Comparison of ENCODE assay signal across 9 mouse cellular contexts in the genomic region with DNA sequence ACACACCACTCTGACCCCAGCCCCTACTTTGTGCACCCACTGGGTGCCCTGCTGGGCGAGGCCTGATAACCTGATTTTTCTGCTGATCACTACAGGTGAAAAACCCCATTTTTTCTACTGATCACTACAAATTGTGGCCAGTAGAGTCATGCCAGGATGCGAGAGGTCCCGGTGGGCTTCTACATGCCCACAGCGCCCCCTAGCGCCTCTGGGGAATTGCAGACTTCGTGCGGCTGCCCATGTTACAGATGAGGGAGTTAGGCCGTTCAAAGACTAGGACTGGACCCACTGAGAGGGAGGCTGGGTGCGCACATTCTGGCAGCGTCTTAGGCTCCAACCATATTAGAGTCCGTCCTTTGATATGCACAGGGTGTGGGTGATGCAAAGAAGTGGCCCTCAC. TPM values are rescaled to one million over a fixed set of nuclear protein-coding genes. Genes with fewer than 3 reads are reported as not detected.
DNase-seq lines count a peak whose midpoint lies in the region; ATAC-seq and TF ChIP-seq lines count a peak whose summit lies in the region.
"Had no signal": no experiment of that assay in that cellular context is flagged by ENCODE, and none has a peak within 500 bp of the region (broad histone marks: within the 10 kb centered on the region; RNA-seq: fewer than 3 reads in every experiment).

No protein-coding gene starts in this region.

- H3K36me3 ChIP-seq in kidney, embryonic 14.5 days (ENCODE audit: control insufficient read depth, insufficient read depth, low read length) = no peaks in the 10 kb centered on the region
- no peaks in the 10 kb centered on the region for H3K36me3 ChIP-seq in ES-E14 (ENCODE audit: control insufficient read depth, insufficient read depth, low read length, poor library complexity, severe bottlenecking)
- no peaks in the 10 kb centered on the region for H3K36me3 ChIP-seq in liver, embryonic 12.5 days

- peak; percentile 52 for TF ChIP-seq CTCF in olfactory bulb, adult 2 months (IDR thresholded peaks at IDR 0.05; ENCODE audit: insufficient read depth, low read depth, low read length)

- H3K27me3 ChIP-seq in kidney, embryonic 14.5 days (ENCODE audit: control insufficient read depth, insufficient read depth, low read length) = no peaks in the 10 kb centered on the region
- H3K27me3 ChIP-seq in liver, embryonic 12.5 days (replicated peaks) = peaks cover 18% of the 10 kb centered on the region

- no peaks in the 10 kb centered on the region for H3K9me3 ChIP-seq in kidney, embryonic 14.5 days (ENCODE audit: control insufficient read depth, low read length)
- H3K9me3 ChIP-seq in ES-E14 (ENCODE audit: control insufficient read depth, insufficient read depth, low read depth, low read length) = no peaks in the 10 kb centered on the region
- H3K9me3 ChIP-seq in liver, embryonic 12.5 days (replicated peaks) = no peaks in the 10 kb centered on the region

- intact Hi-C loops in heart, postnatal 14 days (cut with DNase I) = no loop called here

- H3K27ac ChIP-seq in kidney, embryonic 14.5 days (ENCODE audit: low read depth, low read length) = no peak overlapping the region
- no peak overlapping the region for H3K27ac ChIP-seq in ES-E14 (ENCODE audit: insufficient read depth, low read depth, low read length, poor library complexity, severe bottlenecking)
- no peak overlapping the region for H3K27ac ChIP-seq in liver, embryonic 12.5 days
- no peak overlapping the region for H3K27ac ChIP-seq in olfactory bulb, adult 2 months (ENCODE audit: insufficient read depth, low read depth, low read length)

- ATAC-seq in kidney, embryonic 14.5 days (ENCODE audit: low FRiP score, low TSS enrichment) = no peak
- no peak for ATAC-seq in liver, embryonic 12.5 days

- TF ChIP-seq POLR2A in olfactory bulb, adult 2 months (IDR thresholded peaks at IDR 0.05; ENCODE audit: insufficient read depth, low read depth, low read length) = no peak

- no peak for DNase-seq in kidney, adult 11 months
- DNase-seq in ES-E14 (ENCODE audit: low read depth, low spot score) = peak; percentile 77
- peak; percentile 48 to 50 for DNase-seq in cerebellum, postnatal 36 days
- peak; percentile 32 to 41 for DNase-seq in heart, postnatal 14 days
- DNase-seq in urinary bladder, postnatal 25 days (ENCODE audit: low spot score) = no peak

- in situ Hi-C loops in ES-E14 (cut with MboI; ENCODE audit: low sequenced_read_pairs in 2 of 2, unreplicated experiment in 2 of 2) = no loop called here

- no peak overlapping the region; the same call in 1 of the 2 replicates for H3K4me3 ChIP-seq in kidney, embryonic 14.5 days (ENCODE audit: low read length)
- H3K4me3 ChIP-seq in ES-E14 (ENCODE audit: insufficient read depth in 1 of 2, low read depth in 1 of 2, low read length in 2 of 2, poor library complexity in 1 of 2, severe bottlenecking in 1 of 2) = peak overlapping the region; percentile 57 to 62; a peak in 3 of 4 replicates
- no peak overlapping the region for H3K4me3 ChIP-seq in liver, embryonic 12.5 days
- no peak overlapping the region for H3K4me3 ChIP-seq in olfactory bulb, adult 2 months (ENCODE audit: insufficient read depth, low read depth, low read length)

- H3K4me2 ChIP-seq in kidney, embryonic 14.5 days (replicated peaks; ENCODE audit: low read depth, low read length) = peak overlapping the region; percentile 25
- peak overlapping the region; percentile 30 for H3K4me2 ChIP-seq in liver, embryonic 12.5 days

- 37% methylated on average over 11 of the region's 11 CpGs for WGBS in kidney, embryonic 14.5 days
- WGBS in liver, embryonic 12.5 days (ENCODE audit: insufficient replicate concordance) = 15% methylated on average over 11 of the region's 11 CpGs
- 40% methylated on average over 11 of the region's 11 CpGs for WGBS in olfactory bulb, adult 2 months

- peaks cover 12% of the 10 kb centered on the region for H3K4me1 ChIP-seq in kidney, embryonic 14.5 days (ENCODE audit: control insufficient read depth, insufficient read depth, low read length)
- no peaks in the 10 kb centered on the region; a peak in 1 of 4 replicates for H3K4me1 ChIP-seq in ES-E14 (ENCODE audit: control insufficient read depth in 2 of 2, insufficient read depth in 2 of 2, low read length in 2 of 2, poor library complexity in 1 of 2)
- 0 out of 2 replicates have a peak, but pooled peaks cover 3% of the 10 kb centered on the region for H3K4me1 ChIP-seq in liver, embryonic 12.5 days
- peaks cover 18% of the 10 kb centered on the region for H3K4me1 ChIP-seq in olfactory bulb, adult 2 months (ENCODE audit: control insufficient read depth, insufficient read depth, low read length)

- no peak overlapping the region for H3K9ac ChIP-seq in kidney, embryonic 14.5 days (ENCODE audit: low read depth, low read length)
- peak overlapping the region; percentile 62 for H3K9ac ChIP-seq in ES-E14 (ENCODE audit: insufficient read depth, low read depth, low read length, poor library complexity, severe bottlenecking)
- H3K9ac ChIP-seq in liver, embryonic 12.5 days = no peak overlapping the region

TF ChIP-seq in ES-E14, 5 proteins besides CTCF, POLR2A, EP300 and RAD21:
- TF ChIP-seq CHD2 (IDR thresholded peaks at IDR 0.05; ENCODE audit: low read depth, low read length) (no peak), MAFK (IDR thresholded peaks at IDR 0.05; ENCODE audit: insufficient read depth, low read depth, low read length) (no peak), ZNF384 (IDR thresholded peaks at IDR 0.05; ENCODE audit: low read depth, low read length) (no peak), HCFC1 (IDR thresholded peaks at IDR 0.05; ENCODE audit: borderline replicate concordance, insufficient read depth, low read length) (no peak), ZC3H11A (IDR thresholded peaks at IDR 0.05; ENCODE audit: borderline replicate concordance, low read depth, low read length) (no peak)
TF ChIP-seq in ES-E14: peak in this region for 0.

RNA-seq across cellular contexts. Expression of a gene that starts 21.9 kb away (rescaled TPM):
- not detected in 2 replicates for polyA plus RNA-seq in kidney, embryonic 14.5 days (2014; fragmentation: Nextera tagmentation; extraction: Ambion mirVana)
- not detected in 2 replicates for total RNA-seq in ES-E14 (2012; rRNA removed)
- not detected for total RNA-seq in heart, postnatal 14 days (2021)
- polyA plus RNA-seq in liver, embryonic 12.5 days (2016; fragmentation: Nextera tagmentation; extraction: Ambion mirVana) = not detected in 2 replicates
- not detected in 2 replicates for polyA plus RNA-seq in olfactory bulb, adult 2 months (2012; ENCODE audit: insufficient read depth, insufficient read length, low replicate concordance, missing spikeins)
- total RNA-seq: neutrophil, adult 5-6 weeks had no signal

Comparison
In these comparisons a context has a peak if more than half of its experiments do, and no peak if none do; other contexts are left out.
1. H3K4me3 ChIP-seq: peak in ES-E14 (2 of 2); none in kidney, embryonic 14.5 days (single experiment), liver, embryonic 12.5 days (single experiment) and olfactory bulb, adult 2 months (single experiment).
2. DNase-seq: peak in ES-E14 (single experiment), cerebellum, postnatal 36 days (2 of 2) and heart, postnatal 14 days (2 of 2); none in kidney, adult 11 months (single experiment) and urinary bladder, postnatal 25 days (single experiment).